Mouse (Mus musculus): ENCODE measurements around the gene Cdc25b. TPM values are rescaled to one million over a fixed set of nuclear protein-coding genes. Genes with fewer than 3 reads are reported as not detected.

Gene Cdc25b
- polyA plus RNA-seq, 1 experiment = 10.8 TPM

GRCm38 (mm10) chr2:131174700-131175099 lies 12.0 kb upstream of the Cdc25b start:
- Histone ChIP-seq H3K27me3 (replicated peaks) (peaks cover 28% of the 10 kb centered on the region), H3K9me3 (no peaks in the 10 kb centered on the region), H3K4me3 (replicated peaks) (peak overlapping the region; percentile 89), H3K4me1 (peaks cover 88% of the 10 kb centered on the region), H3K36me3 (replicated peaks; ENCODE audit: low read length) (peaks cover 34% of the 10 kb centered on the region)
- TF ChIP-seq GATA1 (IDR thresholded peaks at IDR 0.05; ENCODE audit: borderline replicate concordance, low read length) = no peak
- TF ChIP-seq FLI1 (IDR thresholded peaks at IDR 0.05; ENCODE audit: low read length) = no peak

- peaks cover 26% of the 10 kb centered on the region for H3K27me3 ChIP-seq (replicated peaks)
- TF ChIP-seq GATA1 (IDR thresholded peaks at IDR 0.05; ENCODE audit: borderline replicate concordance, low read length) (no peak), FLI1 (IDR thresholded peaks at IDR 0.05; ENCODE audit: low read length) (no peak)
- peaks cover 90% of the 10 kb centered on the region for H3K4me1 ChIP-seq
These were observed 11.3 kb upstream of the Cdc25b start for GRCm38 (mm10) chr2:131175286-131175944.

GRCm38 (mm10) chr2:131175945-131176309 lies 10.8 kb upstream of the Cdc25b start:
- TF ChIP-seq GATA1 (IDR thresholded peaks at IDR 0.05; ENCODE audit: borderline replicate concordance, low read length) (no peak), FLI1 (IDR thresholded peaks at IDR 0.05; ENCODE audit: low read length) (no peak)
- H3K9me3 ChIP-seq = no peaks in the 10 kb centered on the region
- peaks cover 21% of the 10 kb centered on the region for H3K27me3 ChIP-seq (replicated peaks)
- no peak overlapping the region for H3K4me3 ChIP-seq (replicated peaks)
- peaks cover 34% of the 10 kb centered on the region for H3K36me3 ChIP-seq (replicated peaks; ENCODE audit: low read length)
- H3K4me1 ChIP-seq = peaks cover 90% of the 10 kb centered on the region

More at GRCm38 (mm10) chr2:131175286-131175944, 11.3 kb upstream of the Cdc25b start:
- no peak overlapping the region for H3K4me3 ChIP-seq (replicated peaks)
- H3K36me3 ChIP-seq (replicated peaks; ENCODE audit: low read length) = peaks cover 34% of the 10 kb centered on the region
- H3K9me3 ChIP-seq = no peaks in the 10 kb centered on the region

- Histone ChIP-seq H3K9me3 (no peaks in the 10 kb centered on the region), H3K36me3 (replicated peaks; ENCODE audit: low read length) (peaks cover 34% of the 10 kb centered on the region), H3K4me1 (peaks cover 84% of the 10 kb centered on the region), H3K4me3 (replicated peaks) (no peak overlapping the region), H3K27me3 (replicated peaks) (peaks cover 15% of the 10 kb centered on the region)
- TF ChIP-seq FLI1 (IDR thresholded peaks at IDR 0.05; ENCODE audit: low read length) = no peak
These were observed 10.3 kb upstream of the Cdc25b start for GRCm38 (mm10) chr2:131176491-131176890.

GRCm38 (mm10) chr2:131177932-131178331 lies 8.8 kb upstream of the Cdc25b start:
- H3K4me3 ChIP-seq (replicated peaks) = peak overlapping the region; percentile 97
- peaks cover 34% of the 10 kb centered on the region for H3K36me3 ChIP-seq (replicated peaks; ENCODE audit: low read length)
- peaks cover 72% of the 10 kb centered on the region for H3K4me1 ChIP-seq
- H3K27me3 ChIP-seq (replicated peaks) = peaks cover 3% of the 10 kb centered on the region
- no peaks in the 10 kb centered on the region for H3K9me3 ChIP-seq
- TF ChIP-seq FLI1 (IDR thresholded peaks at IDR 0.05; ENCODE audit: low read length) (no peak), GATA1 (IDR thresholded peaks at IDR 0.05; ENCODE audit: borderline replicate concordance, low read length) (no peak)

- TF ChIP-seq FLI1 (IDR thresholded peaks at IDR 0.05; ENCODE audit: low read length) (no peak), GATA1 (IDR thresholded peaks at IDR 0.05; ENCODE audit: borderline replicate concordance, low read length) (no peak)
- H3K4me3 ChIP-seq (replicated peaks) = peak overlapping the region; percentile 97
- no peaks in the 10 kb centered on the region for H3K27me3 ChIP-seq (replicated peaks)
- H3K9me3 ChIP-seq = no peaks in the 10 kb centered on the region
- H3K36me3 ChIP-seq (replicated peaks; ENCODE audit: low read length) = peaks cover 34% of the 10 kb centered on the region
- H3K4me1 ChIP-seq = peaks cover 65% of the 10 kb centered on the region
These were observed 7.9 kb upstream of the Cdc25b start for GRCm38 (mm10) chr2:131178828-131179245.

- Histone ChIP-seq H3K27me3 (replicated peaks) (no peaks in the 10 kb centered on the region), H3K9me3 (no peaks in the 10 kb centered on the region), H3K36me3 (replicated peaks; ENCODE audit: low read length) (peaks cover 34% of the 10 kb centered on the region), H3K4me1 (peaks cover 60% of the 10 kb centered on the region), H3K4me3 (replicated peaks) (peak overlapping the region; percentile 97)
- TF ChIP-seq GATA1 (IDR thresholded peaks at IDR 0.05; ENCODE audit: borderline replicate concordance, low read length) = no peak
- no peak for TF ChIP-seq FLI1 (IDR thresholded peaks at IDR 0.05; ENCODE audit: low read length)
These were observed 7.4 kb upstream of the Cdc25b start for GRCm38 (mm10) chr2:131179246-131179886.

GRCm38 (mm10) chr2:131179990-131180587 lies 6.7 kb upstream of the Cdc25b start, which contains the start of gene Cenpb:
Gene Cenpb, minus strand, starts transcription at chr2:131180067.
- Histone ChIP-seq H3K36me3 (replicated peaks; ENCODE audit: low read length) (peaks cover 34% of the 10 kb centered on the region), H3K9me3 (no peaks in the 10 kb centered on the region), H3K4me1 (peaks cover 53% of the 10 kb centered on the region), H3K4me3 (replicated peaks) (peak within 1 kb of the TSS; percentile 97), H3K27me3 (replicated peaks) (no peaks in the 10 kb centered on the region)
- TF ChIP-seq FLI1 (IDR thresholded peaks at IDR 0.05; ENCODE audit: low read length) (no peak), GATA1 (IDR thresholded peaks at IDR 0.05; ENCODE audit: borderline replicate concordance, low read length) (no peak)

- TF ChIP-seq FLI1 (IDR thresholded peaks at IDR 0.05; ENCODE audit: low read length) (no peak), GATA1 (IDR thresholded peaks at IDR 0.05; ENCODE audit: borderline replicate concordance, low read length) (no peak)
- Histone ChIP-seq H3K36me3 (replicated peaks; ENCODE audit: low read length) (peaks cover 29% of the 10 kb centered on the region), H3K4me1 (peaks cover 54% of the 10 kb centered on the region), H3K9me3 (no peaks in the 10 kb centered on the region), H3K27me3 (replicated peaks) (no peaks in the 10 kb centered on the region), H3K4me3 (replicated peaks) (peak overlapping the region; percentile 97)
These were observed 406 bp upstream of the Cdc25b start for GRCm38 (mm10) chr2:131186343-131186742.

GRCm38 (mm10) chr2:131187602-131187922 lies 813 bp downstream of the Cdc25b start:
- Histone ChIP-seq H3K36me3 (replicated peaks; ENCODE audit: low read length) (peaks cover 39% of the 10 kb centered on the region), H3K27me3 (replicated peaks) (no peaks in the 10 kb centered on the region), H3K4me1 (peaks cover 55% of the 10 kb centered on the region), H3K4me3 (replicated peaks) (peak overlapping the region; percentile 97), H3K9me3 (no peaks in the 10 kb centered on the region)
- TF ChIP-seq GATA1 (IDR thresholded peaks at IDR 0.05; ENCODE audit: borderline replicate concordance, low read length) (no peak), FLI1 (IDR thresholded peaks at IDR 0.05; ENCODE audit: low read length) (no peak)

Data from megakaryocyte, embryonic 14.5 days (primary cell).